9 mouse cellular contexts compared by ENCODE assay signal in genomic region chr9:47708299-47708698, GRCm38 (mm10).
DNase-seq lines count a peak whose midpoint lies in the region; ATAC-seq and TF ChIP-seq lines count a peak whose summit lies in the region.
"Had no signal": no experiment of that assay in that cellular context is flagged by ENCODE, and none has a peak within 500 bp of the region (broad histone marks: within the 10 kb centered on the region; RNA-seq: fewer than 3 reads in every experiment).

No protein-coding gene starts in this region.

- H3K9me3 ChIP-seq in hindbrain, embryonic 13.5 days = no peaks in the 10 kb centered on the region
- H3K9me3 ChIP-seq: limb, embryonic 15.5 days had no signal

- no peaks in the 10 kb centered on the region for H3K36me3 ChIP-seq in hindbrain, embryonic 13.5 days
- H3K36me3 ChIP-seq: limb, embryonic 15.5 days had no signal

- 25% methylated on average over 10 of the region's 10 CpGs for WGBS in hindbrain, embryonic 13.5 days

- H3K4me2 ChIP-seq in hindbrain, embryonic 13.5 days = no peak overlapping the region
- H3K4me2 ChIP-seq: limb, embryonic 15.5 days had no signal

- no peak overlapping the region for H3K9ac ChIP-seq in hindbrain, embryonic 13.5 days
- H3K9ac ChIP-seq: limb, embryonic 15.5 days had no signal

- CTCF ChIA-PET in Patski (lab: Charles Lee) = interaction anchor here (0.8 to 1.9 kb wide), 9 partner anchors 9 to 383 kb away, joined by 3 to 6 read pairs (median 4); no protein-coding TSS in a partner anchor

- ATAC-seq in Patski = peak; percentile 82
- peak; percentile 75 for ATAC-seq in hindbrain, embryonic 13.5 days (ENCODE audit: low FRiP score)
- peak; percentile 74 for ATAC-seq in megakaryocyte progenitor cell, adult 5-6 weeks (replicated peaks; ENCODE audit: poor library complexity)

- POLR2A ChIA-PET in Patski (lab: Charles Lee) = interaction anchor here (1.5 kb wide), 1 partner anchor 177 kb away, joined by 3 read pairs; no protein-coding TSS in a partner anchor

- in situ Hi-C loops in Patski (cut with MboI; ENCODE audit: low pct_unique_long_range_greater_than_20kb) = loop anchor here (25.0 kb wide), 2 partner anchors 271 to 1346 kb away; no protein-coding TSS in a partner anchor

- peak; percentile 84 for TF ChIP-seq CTCF in Patski (IDR thresholded peaks at IDR 0.05)

- no peak for DNase-seq in Patski (ENCODE audit: low read depth, low spot score)
- DNase-seq in cerebellum, adult 11 months = peak; percentile 69
- peak; percentile 78 for DNase-seq in forelimb bud, embryonic 11.5 days (ENCODE audit: low read depth, low spot score)
- DNase-seq in left cerebral cortex, adult 11 months (ENCODE audit: low spot score) = peak; percentile 70
- DNase-seq in right cerebral cortex, postnatal 10 days (ENCODE audit: low spot score in 2 of 2) = peak; percentile 88 to 89
- peak; percentile 56 to 82 for DNase-seq in urinary bladder, postnatal 4 days (ENCODE audit: low spot score in 2 of 2)

- H3K4me3 ChIP-seq in hindbrain, embryonic 13.5 days = no peak overlapping the region
- H3K4me3 ChIP-seq: limb, embryonic 15.5 days had no signal

- peaks cover 43% of the 10 kb centered on the region for H3K4me1 ChIP-seq in hindbrain, embryonic 13.5 days (replicated peaks)

- H3K27me3 ChIP-seq in Patski = no peaks in the 10 kb centered on the region
- no peaks in the 10 kb centered on the region for H3K27me3 ChIP-seq in hindbrain, embryonic 13.5 days
- H3K27me3 ChIP-seq: limb, embryonic 15.5 days had no signal

- H3K27ac ChIP-seq in hindbrain, embryonic 13.5 days = peak overlapping the region; percentile 79
- H3K27ac ChIP-seq: limb, embryonic 15.5 days had no signal
